Mouse (Mus musculus) heart, embryonic 13.5 days (tissue): ENCODE data around the gene Entpd2. TPM values are rescaled to one million over a fixed set of nuclear protein-coding genes. Genes with fewer than 3 reads are reported as not detected.
A peak's percentile ranks its signal among the peaks of the same experiment; 100 is the strongest.
"Not testable (repeated sequence)": the region's sequence is repeated elsewhere in the genome, so short reads cannot be mapped to it uniquely, and the experiment has no call there.

Experiments used
- ATAC-seq: fragments of 200-750 bp; cut with Nextera tagmentation; 2 replicates; pipeline ENCODE4 v1.8.0; 2017; ENCODE audit warnings: moderate TSS enrichment; ENCODE audit not compliant: insufficient number of reproducible peaks, low FRiP score, low TSS enrichment; ENCODE audit errors: extremely low read depth
- H3K27ac ChIP-seq: fragments of 300-500 bp; sonication (generic); replicated peaks from 2 replicates; pipeline ENCODE4 v1.5.1; 2015; ENCODE audit warnings: moderate library complexity, mild to moderate bottlenecking, inconsistent platforms
- H3K27me3 ChIP-seq: fragments of 300-500 bp; sonication (generic); replicated peaks from 2 replicates; pipeline ENCODE4 v1.6.1; 2015; ENCODE audit warnings: mild to moderate bottlenecking, inconsistent platforms
- H3K36me3 ChIP-seq: fragments of 300-500 bp; sonication (generic); 2 replicates; pipeline ENCODE4 v1.6.1; 2015; ENCODE audit warnings: mild to moderate bottlenecking, inconsistent platforms
- H3K4me1 ChIP-seq: fragments of 300-500 bp; sonication (generic); 2 replicates; pipeline ENCODE4 v1.6.1; 2015; ENCODE audit warnings: inconsistent platforms
- H3K4me2 ChIP-seq: fragments of 300-500 bp; sonication (generic); 2 replicates; pipeline ENCODE4 v1.6.1; 2015; ENCODE audit warnings: inconsistent platforms, mild to moderate bottlenecking, moderate library complexity
- H3K4me3 ChIP-seq: fragments of 300-500 bp; sonication (generic); 2 replicates; pipeline ENCODE4 v1.5.1; 2015; ENCODE audit warnings: moderate library complexity, mild to moderate bottlenecking, inconsistent platforms
- H3K9ac ChIP-seq: fragments of 300-500 bp; sonication (generic); 2 replicates; pipeline ENCODE4 v1.6.1; 2015; ENCODE audit warnings: inconsistent platforms, mild to moderate bottlenecking, moderate library complexity
- H3K9me3 ChIP-seq: fragments of 300-500 bp; sonication (generic); 2 replicates; pipeline ENCODE4 v1.6.1; 2016; ENCODE audit warnings: inconsistent platforms
- WGBS: fragments of 180-500 bp; shearing (Covaris S2); methylation state at CpG from one replicate; pipeline ENCODE4 v1.1.7; 2015; ENCODE audit warnings: mixed read lengths; 5-methylcytosine and 5-hydroxymethylcytosine counted together
- polyA plus RNA-seq: library from polyadenylated mRNA; unstranded; fragments of >200 nt; fragmentation: Nextera tagmentation; extraction: Ambion mirVana; gene quantifications from 2 replicates; pipeline ENCODE4 v1.2.1, GENCODE M21; 2015

Gene Entpd2
- polyA plus RNA-seq, 1 experiment from 2014 or later = 0.51 TPM

DNA sequence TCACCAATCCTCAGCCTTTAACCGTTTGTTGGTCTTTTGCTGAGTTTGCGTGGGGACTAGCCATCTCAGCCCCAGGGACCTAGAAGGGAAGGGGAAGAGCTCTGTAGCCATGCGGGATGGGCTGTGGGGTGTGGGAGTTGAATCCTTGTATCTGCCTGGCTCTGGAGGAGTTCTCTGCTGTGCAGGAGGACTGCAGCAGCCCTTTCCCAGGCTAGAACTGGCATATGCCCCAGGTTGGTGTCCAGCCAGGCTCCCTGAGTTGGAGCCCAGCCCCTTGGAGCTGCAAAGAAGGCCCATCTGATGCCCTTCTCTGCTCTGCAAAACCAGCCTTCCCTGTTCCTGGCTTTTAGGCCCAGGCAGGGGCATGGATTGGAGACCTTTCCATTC lies 916 bp downstream of the Entpd2 start:
- Histone ChIP-seq H3K4me1 (peaks cover 27% of the 10 kb centered on the region), H3K27ac (no peak overlapping the region), H3K27me3 (peaks cover 96% of the 10 kb centered on the region), H3K4me3 (peak overlapping the region; percentile 51; the same call in 1 of the 2 replicates), H3K9ac (no peak overlapping the region), H3K4me2 (peak overlapping the region; percentile 74), H3K36me3 (no peaks in the 10 kb centered on the region), H3K9me3 (no peaks in the 10 kb centered on the region)
- WGBS = 19% methylated on average over 3 of the region's 3 CpGs
- no peak for ATAC-seq

DNA sequence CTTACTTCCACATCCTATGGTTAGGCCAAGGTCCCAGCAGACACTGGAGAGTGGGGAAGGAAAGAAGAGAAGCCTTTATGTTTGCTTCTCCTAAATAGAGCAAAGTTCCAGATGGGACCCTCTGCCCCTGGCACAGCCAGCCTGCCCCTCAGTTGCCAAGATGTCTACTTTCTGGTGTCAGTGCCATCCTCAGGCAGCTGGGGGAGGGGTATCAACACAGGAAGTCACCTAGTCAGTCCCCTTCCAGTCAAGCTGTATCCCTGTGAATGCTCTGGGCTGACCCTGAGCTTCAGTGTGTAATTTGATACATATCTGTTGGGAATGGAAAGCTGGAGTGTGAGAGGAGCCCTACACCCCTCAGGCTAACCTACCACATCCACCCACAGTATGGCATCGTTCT lies 1.3 kb downstream of the Entpd2 start:
- peaks cover 27% of the 10 kb centered on the region for H3K4me1 ChIP-seq
- no peak overlapping the region for H3K4me3 ChIP-seq
- no peak overlapping the region for H3K4me2 ChIP-seq
- no peak overlapping the region for H3K27ac ChIP-seq
- H3K27me3 ChIP-seq = peaks cover 96% of the 10 kb centered on the region
- no peak for ATAC-seq
- H3K9me3 ChIP-seq = no peaks in the 10 kb centered on the region
- 46% methylated on average over 1 of the region's 1 CpGs for WGBS
- no peaks in the 10 kb centered on the region for H3K36me3 ChIP-seq
- no peak overlapping the region for H3K9ac ChIP-seq

DNA sequence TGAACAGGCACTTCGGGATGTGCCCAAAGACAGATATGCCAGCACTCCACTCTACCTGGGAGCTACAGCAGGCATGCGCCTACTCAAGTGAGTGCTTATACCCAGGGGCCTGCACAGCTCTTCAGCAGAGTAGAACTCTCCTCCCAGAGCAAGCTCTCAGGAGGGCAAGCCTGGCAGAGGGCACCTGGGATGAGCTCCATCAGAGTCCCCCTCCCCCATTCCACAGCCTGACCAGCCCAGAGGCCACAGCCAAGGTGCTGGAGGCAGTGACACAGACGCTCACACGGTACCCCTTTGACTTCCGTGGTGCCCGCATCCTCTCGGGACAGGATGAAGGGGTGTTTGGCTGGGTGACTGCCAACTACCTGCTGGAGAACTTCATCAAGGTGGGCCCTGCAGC lies 2.4 kb downstream of the Entpd2 start:
- H3K9me3 ChIP-seq = no peaks in the 10 kb centered on the region
- peaks cover 100% of the 10 kb centered on the region for H3K27me3 ChIP-seq
- no peak overlapping the region for H3K9ac ChIP-seq
- ATAC-seq = no peak
- no peak overlapping the region for H3K4me2 ChIP-seq
- peaks cover 31% of the 10 kb centered on the region for H3K4me1 ChIP-seq
- no peak overlapping the region for H3K4me3 ChIP-seq
- 84% methylated on average over 7 of the region's 7 CpGs for WGBS
- H3K27ac ChIP-seq = no peak overlapping the region
- no peaks in the 10 kb centered on the region for H3K36me3 ChIP-seq

DNA sequence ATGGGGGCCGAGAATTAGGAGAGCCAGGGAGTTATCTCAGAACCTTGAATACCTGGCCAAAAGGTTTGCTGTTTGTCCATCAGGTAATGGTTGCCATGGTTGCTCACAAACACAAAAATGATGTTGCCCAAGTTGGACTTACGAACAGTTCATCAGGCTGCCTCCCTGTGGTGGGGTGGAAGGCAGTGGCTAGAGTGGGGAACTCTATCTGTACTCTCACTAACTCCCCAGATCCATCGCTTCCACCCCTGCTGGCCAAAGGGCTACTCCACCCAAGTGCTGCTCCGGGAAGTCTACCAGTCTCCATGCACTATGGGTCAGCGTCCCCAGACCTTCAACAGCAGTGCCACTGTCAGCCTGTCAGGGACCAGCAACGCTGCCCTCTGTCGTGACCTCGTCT lies 3.4 kb downstream of the Entpd2 start, which contains the start of gene Npdc1:
Gene Npdc1, plus strand, starts transcription at position 301 of the 400 bp plus-strand sequence.
- H3K27me3 ChIP-seq = peaks cover 100% of the 10 kb centered on the region
- no peaks in the 10 kb centered on the region for H3K9me3 ChIP-seq
- H3K4me1 ChIP-seq = peaks cover 31% of the 10 kb centered on the region
- H3K4me2 ChIP-seq = no peak within 1 kb of the TSS
- no peak within 1 kb of the TSS for H3K27ac ChIP-seq
- no peak for ATAC-seq
- 54% methylated on average over 8 of the region's 8 CpGs for WGBS
- no peak within 1 kb of the TSS for H3K9ac ChIP-seq
- H3K4me3 ChIP-seq = no peak within 1 kb of the TSS
- H3K36me3 ChIP-seq = no peaks in the 10 kb centered on the region

DNA sequence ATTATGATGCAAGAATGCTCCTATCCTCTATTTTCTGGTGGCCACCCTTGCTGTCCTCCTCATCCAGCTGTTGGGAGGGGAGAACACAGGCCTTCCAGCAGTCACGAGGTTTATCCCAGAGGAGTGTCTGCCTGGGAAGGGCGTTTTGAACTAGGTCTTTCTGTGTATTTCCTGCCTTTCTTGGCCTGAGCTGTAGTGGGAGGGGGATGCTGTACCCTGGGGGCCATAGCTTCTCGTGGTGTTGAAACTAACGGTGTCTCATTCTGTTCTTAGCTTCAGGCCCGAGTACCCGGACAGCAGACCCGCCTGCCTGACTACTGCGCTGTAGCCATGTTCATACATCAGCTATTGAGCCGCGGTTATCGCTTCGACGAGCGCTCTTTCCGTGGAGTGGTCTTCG lies 4.6 kb downstream of the Entpd2 start:
- Histone ChIP-seq H3K9me3 (no peaks in the 10 kb centered on the region), H3K4me2 (peak overlapping the region; percentile 10), H3K36me3 (no peaks in the 10 kb centered on the region), H3K27ac (no peak overlapping the region), H3K4me3 (no peak overlapping the region; the same call in 1 of the 2 replicates), H3K27me3 (peaks cover 99% of the 10 kb centered on the region), H3K9ac (no peak overlapping the region), H3K4me1 (peaks cover 19% of the 10 kb centered on the region)
- 20% methylated on average over 16 of the region's 16 CpGs for WGBS
- ATAC-seq = no peak

DNA sequence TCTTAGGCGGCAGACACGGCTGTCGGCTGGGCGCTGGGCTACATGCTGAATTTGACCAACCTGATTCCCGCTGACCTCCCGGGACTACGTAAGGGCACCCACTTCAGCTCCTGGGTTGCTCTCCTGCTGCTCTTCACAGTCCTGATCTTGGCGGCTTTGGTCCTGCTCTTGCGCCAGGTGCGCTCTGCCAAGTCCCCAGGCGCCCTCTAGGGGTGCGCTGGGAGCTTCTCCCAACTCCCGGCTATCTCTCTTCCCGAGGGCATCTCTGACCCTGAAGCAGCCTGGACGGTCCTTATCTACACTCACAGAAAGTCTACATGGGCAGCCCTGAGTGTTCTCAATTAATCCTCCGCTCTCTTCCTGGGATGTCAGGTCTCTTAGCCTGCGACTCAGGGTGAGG lies 5.1 kb downstream of the Entpd2 start:
- Histone ChIP-seq H3K27me3 (peaks cover 99% of the 10 kb centered on the region), H3K4me3 (no peak overlapping the region; the same call in 1 of the 2 replicates), H3K36me3 (no peaks in the 10 kb centered on the region), H3K4me1 (peaks cover 15% of the 10 kb centered on the region), H3K9ac (no peak overlapping the region), H3K4me2 (peak overlapping the region; percentile 10), H3K27ac (no peak overlapping the region), H3K9me3 (no peaks in the 10 kb centered on the region)
- 3% methylated on average over 17 of the region's 17 CpGs for WGBS
- no peak for ATAC-seq

DNA sequence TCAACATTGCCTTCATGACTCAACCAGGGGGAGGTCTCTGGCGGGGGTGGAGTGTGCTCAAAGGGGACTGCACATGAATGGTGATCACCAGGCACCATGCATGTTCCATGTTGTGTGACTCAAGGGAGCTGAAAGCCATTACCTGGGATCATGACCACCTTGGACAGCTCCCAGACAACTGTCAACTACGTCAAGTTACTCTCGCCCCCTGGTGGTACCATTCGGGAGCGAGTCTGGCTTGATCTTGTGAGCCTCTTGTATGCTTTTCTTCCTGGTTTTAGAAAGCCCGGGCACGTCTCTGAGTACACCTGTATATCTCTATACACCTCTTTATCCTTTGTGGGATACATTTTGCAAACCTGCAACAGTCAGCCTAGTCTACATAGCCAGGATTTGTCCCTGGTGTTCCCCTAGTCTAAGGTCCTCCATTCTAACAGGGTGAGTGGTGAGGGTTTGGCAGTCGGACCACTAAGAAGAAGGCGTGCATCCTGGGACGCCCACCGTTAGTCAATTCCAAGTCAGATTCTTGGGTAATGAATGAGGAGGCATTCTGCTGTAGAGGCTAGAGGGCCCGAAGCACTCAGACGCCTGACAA lies 6.8 kb downstream of the Entpd2 start:
- Histone ChIP-seq H3K27me3 (peaks cover 99% of the 10 kb centered on the region), H3K4me3 (peak overlapping the region; percentile 63), H3K4me1 (peaks cover 7% of the 10 kb centered on the region), H3K9ac (peak overlapping the region; percentile 79; the same call in 1 of the 2 replicates), H3K27ac (no peak overlapping the region), H3K4me2 (peak overlapping the region; percentile 72), H3K9me3 (no peaks in the 10 kb centered on the region), H3K36me3 (no peaks in the 10 kb centered on the region)
- WGBS = 2% methylated on average over 13 of the region's 13 CpGs
- ATAC-seq = no peak

DNA sequence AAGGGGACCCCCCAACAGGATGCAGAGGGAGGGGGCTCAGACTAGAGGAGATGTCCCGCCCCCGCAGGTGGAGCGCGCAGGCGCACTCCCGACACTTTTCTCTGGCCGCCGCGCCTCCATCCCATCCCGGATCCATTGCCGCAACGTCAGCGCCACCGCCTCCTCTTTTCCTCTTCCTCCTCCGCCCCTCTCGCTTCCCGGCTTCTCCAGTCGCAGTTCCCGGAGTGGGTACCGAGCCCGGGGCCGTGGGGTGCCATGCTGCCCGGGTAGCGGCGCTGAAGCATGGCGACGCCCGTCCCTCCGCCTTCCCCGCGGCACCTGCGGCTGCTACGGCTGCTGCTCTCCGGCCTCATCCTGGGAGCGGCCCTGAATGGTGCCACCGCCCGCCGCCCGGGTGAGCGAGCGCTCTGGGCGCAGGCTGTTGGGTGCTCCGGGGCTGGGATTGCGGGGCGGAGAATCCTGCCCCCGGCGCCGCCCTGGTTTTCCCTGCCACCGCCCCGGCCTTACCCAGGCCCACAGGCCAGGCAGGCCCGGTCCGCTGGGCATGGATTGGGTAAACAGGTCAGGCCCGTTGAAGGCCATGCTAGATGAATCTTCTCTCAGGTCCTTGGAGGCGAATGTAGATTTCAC lies 7.4 kb downstream of the Entpd2 start:
- Histone ChIP-seq H3K27me3 (peaks cover 98% of the 10 kb centered on the region), H3K9me3 (no peaks in the 10 kb centered on the region), H3K36me3 (no peaks in the 10 kb centered on the region), H3K4me1 (peaks cover 7% of the 10 kb centered on the region), H3K27ac (no peak overlapping the region), H3K9ac (peak overlapping the region; percentile 79), H3K4me3 (peak overlapping the region; percentile 63), H3K4me2 (peak overlapping the region; percentile 72)
- no peak for ATAC-seq
- 3% methylated on average over 54 of the region's 54 CpGs for WGBS

DNA sequence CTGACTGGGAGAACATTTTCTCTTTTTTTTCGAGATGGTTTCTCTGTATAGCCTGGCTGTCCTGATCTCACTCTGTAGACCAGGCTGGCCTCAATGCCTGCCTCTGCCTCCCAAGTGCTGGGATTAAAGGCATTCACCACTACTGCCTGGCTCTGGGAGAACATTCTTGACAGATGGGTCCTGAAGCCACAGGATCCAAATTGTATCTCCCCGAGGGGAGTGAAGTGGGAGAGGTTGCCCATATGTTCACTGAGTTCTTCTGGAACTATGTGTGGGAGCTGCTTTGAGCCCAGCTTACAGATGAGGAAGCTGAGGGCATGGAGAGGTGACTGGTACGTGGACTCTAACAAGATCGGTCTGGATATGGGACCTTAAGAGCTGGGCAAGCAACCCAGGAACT lies 8.3 kb downstream of the Entpd2 start:
- Histone ChIP-seq H3K27ac (no peak overlapping the region), H3K36me3 (no peaks in the 10 kb centered on the region), H3K4me3 (peak overlapping the region; percentile 63; the same call in 1 of the 2 replicates), H3K27me3 (peaks cover 96% of the 10 kb centered on the region), H3K9me3 (no peaks in the 10 kb centered on the region), H3K4me2 (peak overlapping the region; percentile 72), H3K4me1 (peaks cover 7% of the 10 kb centered on the region), H3K9ac (peak overlapping the region; percentile 79; the same call in 1 of the 2 replicates)
- 74% methylated on average over 4 of the region's 4 CpGs for WGBS
- ATAC-seq = no peak

DNA sequence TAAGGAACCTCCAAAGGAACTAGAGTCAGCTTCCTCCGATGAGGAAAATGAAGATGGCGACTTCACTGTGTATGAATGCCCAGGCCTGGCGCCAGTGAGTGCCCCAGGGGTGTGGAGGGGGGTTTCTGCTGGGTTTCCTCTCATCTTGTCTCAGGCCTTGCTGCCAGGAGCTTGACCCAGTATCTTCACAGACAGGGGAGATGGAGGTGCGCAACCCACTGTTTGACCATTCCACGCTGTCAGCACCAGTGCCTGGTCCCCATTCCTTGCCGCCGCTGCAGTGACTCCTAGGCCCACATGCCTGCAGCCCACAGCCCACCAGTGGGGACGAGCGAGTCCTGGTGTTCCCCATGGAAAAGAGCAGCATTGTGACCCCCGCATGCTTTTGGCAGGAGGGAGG lies 13.2 kb downstream of the Entpd2 start:
- no peak overlapping the region for H3K4me2 ChIP-seq
- 72% methylated on average over 10 of the region's 10 CpGs for WGBS
- H3K9ac ChIP-seq = no peak overlapping the region
- no peak overlapping the region for H3K27ac ChIP-seq
- H3K36me3 ChIP-seq = no peaks in the 10 kb centered on the region
- no peaks in the 10 kb centered on the region for H3K4me1 ChIP-seq
- H3K4me3 ChIP-seq = no peak overlapping the region
- peaks cover 56% of the 10 kb centered on the region for H3K27me3 ChIP-seq
- no peak for ATAC-seq
- no peaks in the 10 kb centered on the region for H3K9me3 ChIP-seq

DNA sequence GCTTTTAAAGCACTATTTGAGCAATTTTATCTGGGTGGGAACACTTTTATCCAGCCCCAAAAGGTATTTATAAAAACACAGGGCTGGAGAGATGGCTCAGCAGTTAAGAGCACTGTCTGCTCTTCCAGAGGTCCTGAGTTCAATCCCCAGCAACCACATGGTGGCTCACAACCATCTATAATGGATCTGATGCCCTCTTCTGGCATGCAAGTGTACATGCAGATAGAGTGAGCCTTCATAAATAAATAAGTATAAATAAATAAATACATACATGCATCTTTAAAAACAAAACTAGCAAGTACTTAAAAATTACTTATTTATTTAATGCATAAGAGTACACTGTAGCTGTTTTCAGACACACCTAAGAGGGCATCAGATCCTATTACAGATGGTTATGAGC lies 17.8 kb downstream of the Entpd2 start:
- H3K9me3 ChIP-seq, H3K36me3 ChIP-seq, H3K4me1 ChIP-seq, ATAC-seq, H3K4me3 ChIP-seq, H3K4me2 ChIP-seq, H3K9ac ChIP-seq, H3K27ac ChIP-seq: not testable (repeated sequence)
- H3K27me3 ChIP-seq = peaks cover 27% of the 10 kb centered on the region

DNA sequence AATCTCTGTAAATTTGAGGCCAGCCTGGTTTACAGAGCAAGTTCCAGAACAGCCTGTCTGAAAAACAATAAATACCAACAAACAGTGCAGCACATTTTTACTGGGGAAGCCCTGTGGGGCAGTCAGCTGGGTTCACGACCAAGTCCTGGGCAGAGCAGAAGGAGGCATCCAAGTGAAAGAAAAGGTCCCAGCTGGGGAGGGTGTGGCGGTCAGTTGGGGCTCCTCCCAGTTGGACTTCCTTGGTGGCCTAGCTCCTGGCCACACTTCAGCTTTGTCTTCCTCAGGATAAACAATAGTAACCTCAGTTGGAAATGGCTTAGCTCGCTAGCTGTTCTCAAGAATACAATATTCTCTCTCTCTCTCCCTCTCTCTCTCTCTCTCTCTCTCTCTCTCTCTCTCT lies 21.8 kb downstream of the Entpd2 start:
- Histone ChIP-seq H3K4me2 (no peak overlapping the region), H3K4me1 (no peaks in the 10 kb centered on the region), H3K4me3 (no peak overlapping the region), H3K36me3 (no peaks in the 10 kb centered on the region), H3K27me3 (peaks cover 25% of the 10 kb centered on the region; the same call in 1 of the 2 replicates), H3K9ac (no peak overlapping the region), H3K27ac (no peak overlapping the region), H3K9me3 (no peaks in the 10 kb centered on the region)
- WGBS = 36% methylated on average over 3 of the region's 3 CpGs
- no peak for ATAC-seq
